Mouse (Mus musculus): Measurements from ENCODE around the gene Pgbd1.

GRCm38 (mm10) chr13:21469097-21469496 lies 28.2 kb upstream of the Pgbd1 start:
- TF ChIP-seq CTCF (IDR thresholded peaks at IDR 0.05; ENCODE audit: control insufficient read depth, insufficient read depth, low read length) (no peak), POLR2A (IDR thresholded peaks at IDR 0.05; ENCODE audit: borderline replicate concordance, control insufficient read depth, low read depth, low read length) (no peak)
